Mouse (Mus musculus): ENCODE results near the gene Ppm1j. TPM values are rescaled to one million over a fixed set of nuclear protein-coding genes. Genes with fewer than 3 reads are reported as not detected.
"Not testable (repeated sequence)": the region's sequence is repeated elsewhere in the genome, so short reads cannot be mapped to it uniquely, and the experiment has no call there.

The Ppm1j gene
- polyA plus RNA-seq, 1 experiment from 2014 or later: 3.5 TPM

- H3K4me3 ChIP-seq (ENCODE audit: low read length); H3K4me1 ChIP-seq (ENCODE audit: control insufficient read depth, insufficient read depth, low read length); H3K27me3 ChIP-seq (ENCODE audit: control insufficient read depth, insufficient read depth, low read length); H3K36me3 ChIP-seq (ENCODE audit: control insufficient read depth, insufficient read depth, low read length); H3K4me2 ChIP-seq (replicated peaks; ENCODE audit: low read depth, low read length); H3K27ac ChIP-seq (ENCODE audit: low read depth, low read length); H3K9me3 ChIP-seq (ENCODE audit: control insufficient read depth, low read length); H3K9ac ChIP-seq (ENCODE audit: low read depth, low read length); ATAC-seq (ENCODE audit: low FRiP score, low TSS enrichment): not testable (repeated sequence)
- 32% methylated on average over 19 of the region's 20 CpGs for WGBS
Observed at GRCm38 (mm10) chr3:104762103-104762863, 18.6 kb upstream of the Ppm1j start.

DNA sequence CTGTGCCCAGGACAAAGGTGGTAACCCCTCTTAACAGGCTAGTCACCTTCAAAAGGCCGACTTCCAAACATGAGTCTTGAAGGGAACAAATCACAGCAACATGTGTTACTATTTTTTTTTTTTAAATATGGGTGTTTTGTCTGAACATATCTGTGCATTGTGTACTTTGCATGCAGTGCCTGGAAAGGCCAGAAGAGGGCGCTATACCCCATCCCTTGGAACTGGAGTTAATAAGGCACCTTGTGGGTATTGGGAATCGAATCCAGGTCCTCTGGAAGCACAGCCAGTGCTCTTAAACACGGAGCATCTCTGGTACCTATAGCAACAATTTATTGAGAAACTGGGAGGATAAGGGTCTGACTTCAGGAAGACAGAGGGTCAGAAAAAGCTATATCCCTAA lies 15.8 kb upstream of the Ppm1j start:
- Histone ChIP-seq H3K4me2 (replicated peaks; ENCODE audit: low read depth, low read length) (no peak overlapping the region), H3K9me3 (ENCODE audit: control insufficient read depth, low read length) (no peaks in the 10 kb centered on the region), H3K27me3 (ENCODE audit: control insufficient read depth, insufficient read depth, low read length) (no peaks in the 10 kb centered on the region), H3K9ac (ENCODE audit: low read depth, low read length) (no peak overlapping the region), H3K27ac (ENCODE audit: low read depth, low read length) (no peak overlapping the region), H3K4me1 (ENCODE audit: control insufficient read depth, insufficient read depth, low read length) (no peaks in the 10 kb centered on the region), H3K36me3 (ENCODE audit: control insufficient read depth, insufficient read depth, low read length) (no peaks in the 10 kb centered on the region), H3K4me3 (ENCODE audit: low read length) (no peak overlapping the region)
- no peak for ATAC-seq (ENCODE audit: low FRiP score, low TSS enrichment)
- whole genome bisulfite sequencing: 27% methylated on average over 4 of the region's 4 CpGs

DNA sequence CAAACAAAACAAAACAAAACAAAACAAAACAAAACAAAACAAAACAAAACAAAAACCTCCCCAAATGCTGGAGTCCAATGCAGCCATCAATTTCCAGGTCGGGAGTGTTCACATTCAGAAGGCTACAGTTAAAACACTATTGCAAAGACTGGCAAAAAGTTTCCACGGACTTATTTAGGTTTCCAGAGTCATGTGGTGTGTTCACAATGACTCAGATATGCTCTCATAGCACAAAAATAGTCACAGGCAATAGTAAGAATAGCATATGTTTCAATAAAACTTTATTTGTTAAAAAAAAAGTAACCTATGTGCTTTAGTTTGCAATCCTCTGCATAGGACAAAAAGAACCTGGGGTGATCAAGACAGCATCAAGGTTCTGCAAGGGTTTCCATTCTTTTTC lies 13.7 kb upstream of the Ppm1j start:
- no peak overlapping the region for H3K4me2 ChIP-seq (replicated peaks; ENCODE audit: low read depth, low read length)
- no peak overlapping the region for H3K27ac ChIP-seq (ENCODE audit: low read depth, low read length)
- no peak overlapping the region for H3K4me3 ChIP-seq (ENCODE audit: low read length)
- H3K27me3 ChIP-seq (ENCODE audit: control insufficient read depth, insufficient read depth, low read length): no peaks in the 10 kb centered on the region
- no peaks in the 10 kb centered on the region for H3K36me3 ChIP-seq (ENCODE audit: control insufficient read depth, insufficient read depth, low read length)
- no peaks in the 10 kb centered on the region for H3K9me3 ChIP-seq (ENCODE audit: control insufficient read depth, low read length)
- WGBS: 58% methylated on average over 2 of the region's 2 CpGs
- no peak overlapping the region for H3K9ac ChIP-seq (ENCODE audit: low read depth, low read length)
- no peaks in the 10 kb centered on the region for H3K4me1 ChIP-seq (ENCODE audit: control insufficient read depth, insufficient read depth, low read length)
- no peak for ATAC-seq (ENCODE audit: low FRiP score, low TSS enrichment)

DNA sequence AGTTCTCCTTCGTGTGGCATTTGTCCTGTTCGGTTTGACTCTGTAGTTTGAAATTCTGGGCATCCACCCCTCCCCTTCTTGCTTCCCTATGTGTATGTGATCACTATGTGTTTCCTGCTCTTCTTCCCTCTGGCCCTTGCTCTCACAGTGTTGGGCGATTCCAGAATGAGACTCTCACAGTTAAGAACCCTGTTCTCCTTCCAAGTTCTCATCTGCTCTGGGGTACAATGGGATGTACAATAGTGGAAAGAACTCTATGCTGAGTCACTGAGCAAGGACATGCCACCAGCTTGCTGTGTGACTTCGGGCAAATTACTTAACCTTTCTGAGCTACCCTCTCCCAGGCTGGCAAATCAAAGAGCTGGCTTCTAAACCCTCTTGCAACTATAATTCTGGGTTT lies 13.1 kb upstream of the Ppm1j start:
- Histone ChIP-seq H3K4me2 (replicated peaks; ENCODE audit: low read depth, low read length) (no peak overlapping the region), H3K4me1 (ENCODE audit: control insufficient read depth, insufficient read depth, low read length) (no peaks in the 10 kb centered on the region), H3K4me3 (ENCODE audit: low read length) (no peak overlapping the region), H3K27ac (ENCODE audit: low read depth, low read length) (no peak overlapping the region), H3K27me3 (ENCODE audit: control insufficient read depth, insufficient read depth, low read length) (no peaks in the 10 kb centered on the region), H3K9ac (ENCODE audit: low read depth, low read length) (no peak overlapping the region), H3K9me3 (ENCODE audit: control insufficient read depth, low read length) (no peaks in the 10 kb centered on the region), H3K36me3 (ENCODE audit: control insufficient read depth, insufficient read depth, low read length) (no peaks in the 10 kb centered on the region)
- WGBS: 79% methylated on average over 4 of the region's 4 CpGs
- no peak for ATAC-seq (ENCODE audit: low FRiP score, low TSS enrichment)

DNA sequence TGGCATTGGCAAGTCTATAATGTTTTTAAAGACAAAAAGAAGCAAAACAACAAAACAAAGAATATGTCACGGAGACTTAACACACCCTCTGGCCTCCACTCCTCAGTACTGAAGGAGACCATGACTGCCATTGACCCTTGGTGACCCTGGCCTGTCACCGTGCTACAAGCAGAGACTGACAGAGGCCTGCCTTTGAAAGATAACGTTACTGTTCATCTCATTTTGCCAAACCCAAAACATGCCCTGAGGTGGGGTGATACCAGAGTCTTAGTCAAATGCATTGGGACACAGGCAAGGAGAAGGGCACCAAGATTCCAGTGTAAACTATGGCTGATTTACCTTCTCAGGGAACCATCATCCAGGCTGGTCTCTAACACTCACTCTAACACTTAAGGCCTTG lies 11.7 kb upstream of the Ppm1j start:
- 28% methylated on average over 3 of the region's 3 CpGs for WGBS
- no peak overlapping the region for H3K4me3 ChIP-seq (ENCODE audit: low read length)
- H3K9me3 ChIP-seq (ENCODE audit: control insufficient read depth, low read length): no peaks in the 10 kb centered on the region
- H3K4me2 ChIP-seq (replicated peaks; ENCODE audit: low read depth, low read length): no peak overlapping the region
- no peak overlapping the region for H3K9ac ChIP-seq (ENCODE audit: low read depth, low read length)
- no peak overlapping the region for H3K27ac ChIP-seq (ENCODE audit: low read depth, low read length)
- H3K4me1 ChIP-seq (ENCODE audit: control insufficient read depth, insufficient read depth, low read length): no peaks in the 10 kb centered on the region
- ATAC-seq (ENCODE audit: low FRiP score, low TSS enrichment): no peak
- H3K36me3 ChIP-seq (ENCODE audit: control insufficient read depth, insufficient read depth, low read length): no peaks in the 10 kb centered on the region
- H3K27me3 ChIP-seq (ENCODE audit: control insufficient read depth, insufficient read depth, low read length): no peaks in the 10 kb centered on the region

DNA sequence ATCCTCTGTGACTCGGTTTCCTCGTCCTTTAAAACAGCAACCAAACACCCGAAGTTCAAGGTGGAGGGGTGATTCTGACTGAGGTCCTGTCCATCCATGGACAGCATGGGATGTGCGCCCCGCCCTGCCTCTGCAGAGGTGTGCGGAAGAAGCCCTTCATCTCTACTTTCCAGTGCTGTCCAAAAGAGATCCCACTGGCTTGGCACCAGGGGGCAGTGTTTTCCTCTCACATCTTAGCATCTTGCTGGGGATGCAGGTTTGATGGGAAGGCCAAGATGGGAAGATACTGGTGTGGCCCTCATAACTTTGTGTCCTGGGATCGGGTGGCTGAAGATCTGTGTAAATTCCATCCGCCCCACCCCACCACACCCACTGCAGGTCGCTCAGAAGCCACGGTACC lies 10.8 kb upstream of the Ppm1j start:
- Histone ChIP-seq H3K36me3 (ENCODE audit: control insufficient read depth, insufficient read depth, low read length) (no peaks in the 10 kb centered on the region), H3K4me3 (ENCODE audit: low read length) (no peak overlapping the region), H3K27me3 (ENCODE audit: control insufficient read depth, insufficient read depth, low read length) (no peaks in the 10 kb centered on the region), H3K4me1 (ENCODE audit: control insufficient read depth, insufficient read depth, low read length) (no peaks in the 10 kb centered on the region), H3K4me2 (replicated peaks; ENCODE audit: low read depth, low read length) (no peak overlapping the region), H3K9ac (ENCODE audit: low read depth, low read length) (no peak overlapping the region), H3K27ac (ENCODE audit: low read depth, low read length) (no peak overlapping the region), H3K9me3 (ENCODE audit: control insufficient read depth, low read length) (no peaks in the 10 kb centered on the region)
- WGBS: 63% methylated on average over 10 of the region's 10 CpGs
- ATAC-seq (ENCODE audit: low FRiP score, low TSS enrichment): no peak

DNA sequence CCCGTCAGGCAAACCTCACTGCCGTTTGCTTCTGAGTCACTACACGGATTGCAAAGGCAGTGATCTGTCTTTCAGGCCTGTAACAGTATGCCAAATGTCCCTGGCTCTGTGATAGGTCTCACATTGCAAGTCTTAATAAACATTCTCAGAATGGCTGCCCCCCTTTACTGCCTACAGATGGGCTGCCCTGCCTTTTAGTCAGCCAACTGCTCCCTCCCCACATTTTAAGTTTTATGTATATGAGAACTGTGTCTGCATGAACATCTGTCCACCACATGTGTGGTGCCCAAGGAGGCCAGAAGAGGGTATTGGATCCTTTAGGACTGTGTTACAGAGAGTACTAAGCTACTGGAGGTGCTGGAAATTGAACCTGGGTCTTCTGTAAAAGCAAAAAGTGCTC lies 9.9 kb upstream of the Ppm1j start:
- no peak for ATAC-seq (ENCODE audit: low FRiP score, low TSS enrichment)

DNA sequence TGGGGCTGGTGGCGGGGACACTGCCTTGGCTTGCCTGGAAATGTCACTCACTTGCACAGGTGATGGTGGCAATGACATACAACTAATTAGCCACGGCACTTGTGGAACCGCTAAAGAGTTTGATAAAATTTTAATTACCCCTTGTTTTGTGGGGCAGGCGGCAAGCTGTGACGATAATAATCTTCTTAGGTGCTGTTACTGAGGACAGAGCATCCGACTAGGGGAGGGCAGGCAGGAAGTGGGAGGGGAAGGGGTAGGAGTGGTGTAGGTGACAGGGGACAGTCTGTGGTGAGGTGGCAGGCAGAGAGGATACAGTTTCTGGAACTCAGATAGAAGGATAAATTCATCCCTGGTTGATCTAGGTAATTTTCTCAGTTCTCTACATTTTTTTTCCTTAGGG lies 9.4 kb upstream of the Ppm1j start:
- Histone ChIP-seq H3K4me3 (ENCODE audit: low read length) (no peak overlapping the region), H3K27me3 (ENCODE audit: control insufficient read depth, insufficient read depth, low read length) (peaks cover 4% of the 10 kb centered on the region; the same call in 1 of the 2 replicates), H3K36me3 (ENCODE audit: control insufficient read depth, insufficient read depth, low read length) (no peaks in the 10 kb centered on the region), H3K27ac (ENCODE audit: low read depth, low read length) (no peak overlapping the region), H3K9me3 (ENCODE audit: control insufficient read depth, low read length) (no peaks in the 10 kb centered on the region), H3K4me2 (replicated peaks; ENCODE audit: low read depth, low read length) (no peak overlapping the region), H3K4me1 (ENCODE audit: control insufficient read depth, insufficient read depth, low read length) (no peaks in the 10 kb centered on the region), H3K9ac (ENCODE audit: low read depth, low read length) (no peak overlapping the region)
- WGBS: 40% methylated on average over 6 of the region's 6 CpGs
- ATAC-seq (ENCODE audit: low FRiP score, low TSS enrichment): no peak

More for the DNA sequence above, 9.9 kb upstream of the Ppm1j start:
- Histone ChIP-seq H3K27ac (ENCODE audit: low read depth, low read length) (no peak overlapping the region), H3K4me3 (ENCODE audit: low read length) (no peak overlapping the region), H3K9me3 (ENCODE audit: control insufficient read depth, low read length) (no peaks in the 10 kb centered on the region), H3K9ac (ENCODE audit: low read depth, low read length) (no peak overlapping the region), H3K27me3 (ENCODE audit: control insufficient read depth, insufficient read depth, low read length) (peaks cover 3% of the 10 kb centered on the region; the same call in 1 of the 2 replicates), H3K4me2 (replicated peaks; ENCODE audit: low read depth, low read length) (no peak overlapping the region), H3K4me1 (ENCODE audit: control insufficient read depth, insufficient read depth, low read length) (no peaks in the 10 kb centered on the region), H3K36me3 (ENCODE audit: control insufficient read depth, insufficient read depth, low read length) (no peaks in the 10 kb centered on the region)
- WGBS: 45% methylated on average over 3 of the region's 3 CpGs

- Histone ChIP-seq H3K4me1 (ENCODE audit: control insufficient read depth, insufficient read depth, low read length) (no peaks in the 10 kb centered on the region), H3K9ac (ENCODE audit: low read depth, low read length) (no peak overlapping the region), H3K9me3 (ENCODE audit: control insufficient read depth, low read length) (no peaks in the 10 kb centered on the region), H3K4me2 (replicated peaks; ENCODE audit: low read depth, low read length) (no peak overlapping the region), H3K4me3 (ENCODE audit: low read length) (no peak overlapping the region), H3K27me3 (ENCODE audit: control insufficient read depth, insufficient read depth, low read length) (peaks cover 16% of the 10 kb centered on the region), H3K27ac (ENCODE audit: low read depth, low read length) (no peak overlapping the region), H3K36me3 (ENCODE audit: control insufficient read depth, insufficient read depth, low read length) (no peaks in the 10 kb centered on the region)
- WGBS: 65% methylated on average over 7 of the region's 7 CpGs
- no peak for ATAC-seq (ENCODE audit: low FRiP score, low TSS enrichment)
Observed at GRCm38 (mm10) chr3:104773301-104773700, 7.6 kb upstream of the Ppm1j start.
